Mouse (Mus musculus): ENCODE measurements at regions not wholly inside any gene's neighbourhood (a gene's known extent, or its start where the extent isn't known, plus 50 kb on each side); places are given as distances from the start of the nearest gene placed in this dataset.

DNA sequence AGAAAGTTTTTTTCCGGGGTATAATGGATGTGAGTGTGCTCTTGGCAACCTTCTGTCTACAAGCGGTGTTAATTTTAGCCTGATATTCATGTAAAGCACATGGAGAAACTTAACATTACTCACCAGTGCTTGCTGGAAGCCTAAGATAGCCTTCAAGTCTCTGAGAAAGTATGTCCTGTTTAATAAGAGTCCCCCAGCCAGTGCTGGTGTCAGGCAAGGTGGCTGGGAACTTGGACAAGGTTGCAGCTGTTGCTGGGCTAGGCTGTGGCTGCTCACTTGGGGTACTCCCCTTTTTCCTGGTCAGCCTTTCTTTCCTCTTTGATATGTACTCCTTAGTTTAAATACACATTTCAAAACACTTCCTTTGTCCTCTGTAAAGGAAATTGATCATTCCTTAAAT, 194.9 kb upstream of the Cited2 start:
- WGBS: 83% methylated on average over 2 of the region's 2 CpGs
- Histone ChIP-seq H3K9ac (replicated peaks; ENCODE audit: low read length) (no peak overlapping the region), H3K27me3 (ENCODE audit: insufficient read depth, low read length) (no peaks in the 10 kb centered on the region), H3K4me2 (ENCODE audit: low read depth, low read length) (no peak overlapping the region), H3K4me3 (ENCODE audit: low read length) (no peak overlapping the region), H3K27ac (no peak overlapping the region), H3K36me3 (ENCODE audit: insufficient read depth, low read length) (no peaks in the 10 kb centered on the region), H3K9me3 (ENCODE audit: low read length) (no peaks in the 10 kb centered on the region), H3K4me1 (ENCODE audit: insufficient read depth, low read length) (no peaks in the 10 kb centered on the region)
- ATAC-seq (no peak), DNase-seq (ENCODE audit: low spot score) (no peak)
- TF ChIP-seq CTCF (IDR thresholded peaks at IDR 0.05; ENCODE audit: low read depth): no peak

DNA sequence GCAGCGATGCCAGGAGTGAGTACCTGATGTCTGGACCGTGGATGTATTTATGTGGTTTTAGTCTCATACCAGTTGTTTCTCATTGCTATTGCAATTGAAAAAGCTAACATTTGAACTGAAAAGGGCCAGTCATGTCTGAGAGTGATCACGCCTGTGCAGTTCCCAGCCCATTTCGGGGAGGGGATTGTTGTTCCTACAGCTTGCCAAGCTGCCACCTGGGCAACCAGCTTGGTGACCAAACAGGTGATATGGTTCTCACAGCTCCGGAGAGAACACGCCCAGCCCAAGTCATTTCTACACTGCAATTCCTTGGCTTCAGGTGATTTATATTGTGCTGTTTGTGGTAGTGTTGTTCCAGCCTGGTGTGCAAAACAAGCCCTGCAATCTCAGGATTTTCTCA, 194.2 kb upstream of the Cited2 start:
- DNase-seq (ENCODE audit: low spot score): no peak
- no peaks in the 10 kb centered on the region for H3K9me3 ChIP-seq (ENCODE audit: low read length)
- H3K4me2 ChIP-seq (ENCODE audit: low read depth, low read length): no peak overlapping the region
- no peaks in the 10 kb centered on the region for H3K4me1 ChIP-seq (ENCODE audit: insufficient read depth, low read length)
- WGBS: 83% methylated on average over 6 of the region's 6 CpGs
- no peaks in the 10 kb centered on the region for H3K36me3 ChIP-seq (ENCODE audit: insufficient read depth, low read length)
- H3K27ac ChIP-seq: no peak overlapping the region
- H3K27me3 ChIP-seq (ENCODE audit: insufficient read depth, low read length): no peaks in the 10 kb centered on the region
- TF ChIP-seq CTCF (IDR thresholded peaks at IDR 0.05; ENCODE audit: low read depth): no peak
- no peak overlapping the region for H3K9ac ChIP-seq (replicated peaks; ENCODE audit: low read length)
- no peak for ATAC-seq
- no peak overlapping the region for H3K4me3 ChIP-seq (ENCODE audit: low read length)

DNA sequence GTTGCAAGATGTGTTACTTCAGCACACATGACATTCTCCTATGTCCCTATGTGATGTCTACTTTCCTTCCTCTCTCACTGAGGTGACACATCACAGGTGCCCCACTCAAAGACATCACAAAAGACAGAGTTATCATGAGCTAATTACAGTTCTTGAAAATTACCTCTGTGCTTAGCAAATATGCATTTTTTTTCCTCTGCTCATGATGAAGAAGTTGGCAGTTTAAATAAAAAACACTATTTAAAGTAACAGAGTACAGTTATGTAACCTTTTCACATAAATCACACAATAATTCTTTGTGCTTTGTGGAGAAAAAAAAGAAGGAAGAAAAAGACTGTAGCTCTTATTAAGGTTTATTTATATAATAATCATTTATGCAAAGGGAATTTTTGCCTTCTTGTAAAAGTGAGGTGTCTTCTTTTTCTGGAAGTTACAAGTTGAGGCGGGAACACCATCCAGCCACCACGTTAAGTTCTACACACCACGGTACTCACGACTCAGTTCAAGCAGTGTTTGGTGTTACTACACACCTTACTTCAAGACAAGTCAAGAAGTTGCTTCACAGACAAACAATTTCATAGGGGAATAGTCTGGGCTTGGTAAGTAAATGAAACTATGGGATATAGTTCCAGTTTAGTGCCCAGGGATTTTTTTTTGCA, 193.0 kb upstream of the Cited2 start:
- DNase-seq (ENCODE audit: low spot score): no peak
- Histone ChIP-seq H3K27ac (no peak overlapping the region), H3K36me3 (ENCODE audit: insufficient read depth, low read length) (no peaks in the 10 kb centered on the region), H3K9me3 (ENCODE audit: low read length) (no peaks in the 10 kb centered on the region), H3K4me1 (ENCODE audit: insufficient read depth, low read length) (no peaks in the 10 kb centered on the region), H3K4me3 (ENCODE audit: low read length) (no peak overlapping the region), H3K9ac (replicated peaks; ENCODE audit: low read length) (no peak overlapping the region), H3K27me3 (ENCODE audit: insufficient read depth, low read length) (no peaks in the 10 kb centered on the region), H3K4me2 (ENCODE audit: low read depth, low read length) (no peak overlapping the region)
- WGBS: 100% methylated on average over 4 of the region's 4 CpGs
- TF ChIP-seq CTCF (IDR thresholded peaks at IDR 0.05; ENCODE audit: low read depth): no peak
- ATAC-seq: no peak

DNA sequence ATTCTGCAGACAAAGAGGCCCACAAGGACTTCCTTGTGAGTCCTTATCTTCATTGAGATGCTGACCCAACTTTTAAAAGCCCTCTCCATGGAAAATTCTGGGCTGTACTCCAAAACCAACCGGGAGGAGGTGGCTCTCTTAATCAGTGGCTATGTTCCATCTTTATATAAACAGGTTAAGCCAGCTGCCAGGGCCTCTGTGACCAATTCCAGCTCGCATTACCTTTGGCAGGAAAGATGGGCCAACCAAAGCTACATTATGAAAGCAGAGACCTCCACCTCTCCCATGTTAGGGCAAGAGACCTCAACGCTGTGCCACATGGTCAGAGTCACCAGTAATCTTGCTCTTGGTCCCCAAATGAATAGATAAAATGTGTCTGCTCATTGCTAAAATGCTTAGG, 192.0 kb upstream of the Cited2 start:
- ATAC-seq (no peak), DNase-seq (ENCODE audit: low spot score) (no peak)
- TF ChIP-seq CTCF (IDR thresholded peaks at IDR 0.05; ENCODE audit: low read depth): no peak
- Histone ChIP-seq H3K36me3 (ENCODE audit: insufficient read depth, low read length) (no peaks in the 10 kb centered on the region), H3K4me3 (ENCODE audit: low read length) (no peak overlapping the region), H3K4me2 (ENCODE audit: low read depth, low read length) (no peak overlapping the region), H3K27me3 (ENCODE audit: insufficient read depth, low read length) (no peaks in the 10 kb centered on the region), H3K9me3 (ENCODE audit: low read length) (0 out of 2 replicates have a peak, but pooled peaks cover 2% of the 10 kb centered on the region), H3K4me1 (ENCODE audit: insufficient read depth, low read length) (no peaks in the 10 kb centered on the region), H3K9ac (replicated peaks; ENCODE audit: low read length) (no peak overlapping the region), H3K27ac (no peak overlapping the region)
- WGBS: 61% methylated on average over 3 of the region's 3 CpGs

DNA sequence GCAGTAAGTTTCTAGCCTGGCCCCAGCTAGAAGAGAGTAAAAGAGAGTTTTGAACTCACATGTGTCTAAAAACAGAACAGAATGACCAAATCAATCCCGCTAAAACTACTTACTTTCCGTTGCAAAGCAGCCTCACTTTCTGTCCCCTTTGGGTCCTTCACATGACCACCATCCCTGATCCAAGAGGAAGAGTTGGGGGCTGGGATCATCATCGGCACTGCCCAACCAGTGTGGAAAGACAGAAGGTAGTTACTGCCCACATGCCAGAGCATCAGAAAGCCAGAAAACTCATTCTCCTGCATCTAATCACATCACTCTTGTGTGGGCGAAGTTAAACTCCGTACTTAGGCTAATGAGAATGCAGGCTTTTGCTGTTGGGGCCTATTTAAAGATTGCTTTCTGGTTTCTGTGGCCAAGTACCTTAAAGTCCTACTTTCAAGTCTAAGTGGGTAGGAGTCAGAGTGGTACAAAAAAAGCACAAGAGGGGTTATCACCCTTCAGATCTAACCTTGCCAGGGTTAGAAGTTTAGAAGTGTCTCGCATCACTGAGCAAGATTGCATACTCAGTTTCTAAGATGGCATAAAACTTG, 184.0 kb upstream of the Cited2 start:
- no peak for TF ChIP-seq CTCF (IDR thresholded peaks at IDR 0.05; ENCODE audit: low read depth)
- 91% methylated on average over 6 of the region's 6 CpGs for WGBS
- no peak for DNase-seq (ENCODE audit: low spot score)
- H3K4me1 ChIP-seq (ENCODE audit: insufficient read depth, low read length): no peaks in the 10 kb centered on the region
- H3K27me3 ChIP-seq (ENCODE audit: insufficient read depth, low read length): no peaks in the 10 kb centered on the region
- H3K9ac ChIP-seq (replicated peaks; ENCODE audit: low read length): no peak overlapping the region
- ATAC-seq: no peak
- H3K9me3 ChIP-seq (ENCODE audit: low read length): 0 out of 2 replicates have a peak, but pooled peaks cover 2% of the 10 kb centered on the region
- H3K27ac ChIP-seq: no peak overlapping the region
- no peak overlapping the region for H3K4me3 ChIP-seq (ENCODE audit: low read length)
- no peaks in the 10 kb centered on the region for H3K36me3 ChIP-seq (ENCODE audit: insufficient read depth, low read length)
- no peak overlapping the region for H3K4me2 ChIP-seq (ENCODE audit: low read depth, low read length)

DNA sequence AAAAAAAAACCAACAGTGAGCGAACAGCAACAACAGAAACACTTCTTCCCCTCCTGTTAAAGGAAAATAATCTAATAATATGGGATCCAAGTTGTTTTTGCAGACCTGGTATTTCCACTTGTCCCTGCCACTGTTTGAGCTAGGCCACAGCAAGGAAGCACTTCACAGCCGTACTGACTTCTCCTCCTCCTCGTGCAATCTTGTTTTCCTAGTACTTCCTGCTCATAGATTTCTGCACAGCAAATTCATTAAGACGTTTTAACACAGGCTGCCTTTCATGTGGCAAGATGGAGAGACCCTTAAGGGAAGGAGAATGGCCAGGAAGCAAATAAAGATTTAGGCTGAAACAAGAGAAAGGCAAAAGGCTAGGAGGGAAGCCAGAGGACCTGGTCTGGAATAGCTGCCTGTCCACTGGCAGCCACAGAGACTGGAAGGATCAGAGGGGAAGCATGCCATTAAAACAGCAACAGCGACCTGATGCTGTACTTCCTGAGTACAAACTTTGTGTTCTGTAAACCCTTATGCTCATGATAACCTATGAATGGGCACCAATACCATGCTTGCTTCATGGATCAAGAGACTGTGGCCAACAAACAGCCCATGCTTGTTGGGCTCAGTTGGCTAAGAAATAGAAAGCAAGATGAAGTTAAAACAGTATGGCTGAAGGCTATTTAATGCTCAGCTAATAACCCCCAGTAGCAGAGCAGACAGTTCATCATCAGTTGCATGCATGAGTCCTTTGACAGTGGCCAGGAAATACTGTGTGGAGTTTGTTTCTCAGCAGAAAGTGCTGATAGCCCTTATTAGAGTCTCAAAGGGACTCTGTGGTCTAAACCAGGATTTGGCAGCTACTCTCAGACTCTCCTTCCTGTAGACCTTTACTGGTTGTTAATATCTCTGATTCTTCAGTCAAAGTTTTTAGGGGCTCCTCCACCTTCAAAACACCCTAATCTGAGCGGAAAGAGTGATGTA, 182.3 kb upstream of the Cited2 start:
- H3K9me3 ChIP-seq (ENCODE audit: low read length): no peaks in the 10 kb centered on the region
- DNase-seq (ENCODE audit: low spot score) (no peak), ATAC-seq (no peak)
- no peak overlapping the region for H3K4me3 ChIP-seq (ENCODE audit: low read length)
- WGBS: 79% methylated on average over 6 of the region's 6 CpGs
- H3K27ac ChIP-seq: no peak overlapping the region
- H3K36me3 ChIP-seq (ENCODE audit: insufficient read depth, low read length): no peaks in the 10 kb centered on the region
- no peak overlapping the region for H3K4me2 ChIP-seq (ENCODE audit: low read depth, low read length)
- TF ChIP-seq CTCF (IDR thresholded peaks at IDR 0.05; ENCODE audit: low read depth): no peak
- no peaks in the 10 kb centered on the region for H3K4me1 ChIP-seq (ENCODE audit: insufficient read depth, low read length)
- H3K27me3 ChIP-seq (ENCODE audit: insufficient read depth, low read length): no peaks in the 10 kb centered on the region
- no peak overlapping the region for H3K9ac ChIP-seq (replicated peaks; ENCODE audit: low read length)

Measured in hindbrain, postnatal 0 days (tissue).